Mouse (Mus musculus): ENCODE measurements around the gene Tor1aip1.

Tor1aip1 gene

DNA sequence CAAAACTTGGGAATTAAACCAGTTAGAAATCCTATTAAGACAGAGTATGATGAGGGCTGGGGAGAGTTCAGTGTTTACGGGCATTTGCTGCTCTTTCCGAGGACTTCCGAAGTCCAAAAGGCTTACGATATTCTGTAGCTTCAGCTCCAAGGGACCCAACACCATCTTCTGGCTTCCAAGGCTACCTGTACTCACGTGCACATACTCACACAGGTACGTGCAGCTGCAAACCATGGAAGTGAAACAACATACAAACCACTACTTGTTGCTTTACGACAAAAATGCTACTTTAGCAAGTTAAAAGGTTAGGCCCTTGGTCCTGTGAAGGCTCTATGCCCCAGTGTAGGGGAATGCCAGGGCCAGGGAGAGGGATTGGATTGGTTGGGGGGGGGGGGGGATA lies 2.4 kb downstream of the Tor1aip1 start:
- no peak for DNase-seq (ENCODE audit: low spot score in 2 of 2)

DNA sequence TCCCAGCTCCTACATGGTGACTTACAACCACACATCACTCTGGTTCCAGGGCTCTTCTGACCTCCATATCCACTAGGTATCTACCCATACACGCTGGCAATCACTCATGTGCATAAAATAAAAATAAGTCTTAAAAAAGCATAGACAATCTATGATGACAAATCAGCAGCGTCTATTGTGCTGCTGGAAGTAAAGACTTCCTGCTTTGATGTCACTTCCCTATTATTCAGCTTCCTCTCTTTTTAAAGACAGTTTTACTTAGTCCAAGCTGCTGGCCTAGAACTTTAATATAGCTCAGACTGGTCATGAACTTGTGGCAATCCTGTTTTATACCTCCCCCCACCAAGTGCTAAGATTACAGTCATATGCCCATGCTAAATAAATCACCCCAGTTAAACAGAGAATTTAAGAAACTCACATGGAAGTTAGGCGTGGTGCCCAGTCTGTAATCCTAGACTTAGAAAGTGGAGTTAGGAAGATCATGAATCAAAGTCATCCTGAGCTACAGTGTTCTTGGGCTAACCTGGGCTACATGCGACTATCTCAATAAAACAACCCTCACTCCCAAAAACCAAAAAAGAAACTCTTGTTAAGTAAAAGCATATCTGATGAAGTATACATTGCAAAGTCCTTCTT lies 7.8 kb downstream of the Tor1aip1 start:
- no peak for DNase-seq (ENCODE audit: low spot score in 2 of 2)

GRCm38 (mm10) chr1:156027849-156028248 lies 8.4 kb downstream of the Tor1aip1 start:
- DNase-seq (ENCODE audit: low spot score in 2 of 2) = no peak

GRCm38 (mm10) chr1:156024831-156025503 lies 11.3 kb downstream of the Tor1aip1 start:
- no peak for DNase-seq (ENCODE audit: low spot score in 2 of 2)

DNA sequence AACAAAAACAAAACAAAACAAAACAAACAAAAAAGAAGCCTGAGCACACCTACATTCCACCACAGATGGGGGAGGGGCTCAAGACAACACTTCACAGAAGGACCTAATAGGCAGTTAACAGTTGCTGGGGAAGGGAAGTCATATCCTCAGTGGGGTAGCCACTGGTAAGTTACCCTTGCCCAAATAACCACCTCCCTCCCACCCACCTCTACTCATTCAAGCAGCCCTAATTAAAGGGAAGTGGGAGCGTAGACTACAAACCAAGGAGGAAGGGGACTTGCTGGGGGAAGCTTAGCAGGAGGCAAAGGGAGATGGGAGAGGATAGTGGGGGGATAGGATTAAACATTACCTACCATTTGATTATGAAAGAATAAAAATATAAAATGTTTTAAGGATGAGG lies 15.9 kb downstream of the Tor1aip1 start:
- DNase-seq (ENCODE audit: low spot score in 2 of 2) = no peak

- DNase-seq (ENCODE audit: low spot score in 2 of 2) = no peak
Measured at GRCm38 (mm10) chr1:156019800-156020199, 16.5 kb downstream of the Tor1aip1 start.

DNA sequence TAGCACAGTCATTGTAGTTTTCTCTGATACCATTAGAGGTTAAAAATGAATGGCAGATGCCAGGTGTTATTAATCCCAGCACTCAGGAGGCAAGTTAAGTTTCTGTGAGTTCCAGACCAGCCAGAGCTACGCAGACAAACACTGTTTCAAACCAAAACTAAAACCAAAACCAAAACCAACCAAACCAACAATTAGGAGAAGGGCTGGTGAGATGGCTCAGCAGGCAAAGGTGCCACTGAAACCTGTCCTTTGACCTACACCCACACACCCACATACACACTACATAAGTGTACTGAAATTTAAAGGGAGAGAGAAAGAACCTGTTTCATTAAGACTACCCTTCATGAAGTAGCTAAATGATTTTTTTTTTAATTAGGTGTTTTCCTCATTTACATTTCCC lies 27.3 kb downstream of the Tor1aip1 start:
- no peak for DNase-seq (ENCODE audit: low spot score in 2 of 2)

DNA sequence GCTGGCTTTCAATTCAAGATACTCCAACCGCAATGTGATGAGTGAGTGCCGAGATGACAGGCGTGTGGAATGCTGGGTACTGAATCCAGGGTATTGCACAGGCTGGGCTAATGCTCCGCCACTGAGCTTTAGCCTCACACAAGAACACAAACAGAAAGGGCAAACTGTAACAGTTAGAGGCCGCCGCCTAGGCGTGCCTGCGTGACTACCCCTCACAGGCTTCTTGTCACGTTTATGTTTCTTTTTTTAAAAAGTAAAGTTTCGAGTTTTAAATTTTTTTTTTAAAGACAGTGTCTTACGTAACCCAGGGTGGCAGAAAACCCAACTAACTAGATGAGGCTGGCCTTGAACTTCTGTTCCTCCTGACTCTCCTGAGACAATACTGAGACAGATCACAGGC lies 30.4 kb downstream of the Tor1aip1 start:
- no peak for DNase-seq (ENCODE audit: low spot score in 2 of 2)

- DNase-seq (ENCODE audit: low spot score in 2 of 2) = no peak
Measured at GRCm38 (mm10) chr1:156003201-156003935, 32.9 kb downstream of the Tor1aip1 start.

DNA sequence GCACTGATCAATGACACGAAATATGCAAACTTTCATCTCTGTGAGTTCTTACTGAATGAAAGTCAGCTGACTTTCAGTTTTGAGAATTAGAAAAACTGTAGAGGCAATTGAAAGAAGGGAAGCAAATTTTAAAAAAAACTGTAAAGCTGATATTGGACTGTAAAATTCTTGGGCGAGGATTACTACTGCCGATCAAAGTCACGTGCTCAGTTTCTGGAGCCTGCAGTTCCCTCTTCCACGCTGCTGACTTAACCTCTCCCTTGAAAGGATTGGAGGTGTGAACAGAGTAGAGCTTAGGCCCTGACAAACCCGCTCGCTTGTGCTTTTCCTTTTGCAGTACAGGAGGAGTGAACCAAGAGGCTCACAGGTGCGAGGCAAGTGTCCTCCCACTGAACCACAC lies 33.9 kb downstream of the Tor1aip1 start:
- DNase-seq (ENCODE audit: low spot score in 2 of 2) = no peak

DNA sequence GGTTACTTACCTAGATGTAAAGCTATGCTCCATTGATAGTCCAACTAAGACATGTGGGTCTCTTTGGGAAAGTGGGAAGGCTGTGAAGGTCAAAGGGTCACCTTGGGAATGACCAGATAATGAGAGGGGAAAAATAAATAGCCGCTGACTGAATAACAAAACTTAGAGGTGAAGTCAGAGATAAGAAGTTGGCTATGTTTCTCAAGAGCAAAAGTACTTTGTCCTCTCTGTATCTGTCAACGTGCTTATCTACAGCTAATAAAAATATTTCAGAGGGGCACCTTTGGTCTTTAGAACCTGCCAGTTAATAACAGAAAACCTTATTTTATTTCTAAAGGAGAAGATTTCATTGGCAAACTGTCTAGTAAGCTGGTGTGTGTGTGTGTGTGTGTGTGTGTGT lies 40.7 kb downstream of the Tor1aip1 start:
- DNase-seq (ENCODE audit: low spot score in 2 of 2) = no peak

GRCm38 (mm10) chr1:155994524-155994923 lies 41.8 kb downstream of the Tor1aip1 start:
- no peak for DNase-seq (ENCODE audit: low spot score in 2 of 2)

GRCm38 (mm10) chr1:155990391-155990790 lies 45.9 kb downstream of the Tor1aip1 start:
- DNase-seq (ENCODE audit: low spot score in 2 of 2) = no peak

DNA sequence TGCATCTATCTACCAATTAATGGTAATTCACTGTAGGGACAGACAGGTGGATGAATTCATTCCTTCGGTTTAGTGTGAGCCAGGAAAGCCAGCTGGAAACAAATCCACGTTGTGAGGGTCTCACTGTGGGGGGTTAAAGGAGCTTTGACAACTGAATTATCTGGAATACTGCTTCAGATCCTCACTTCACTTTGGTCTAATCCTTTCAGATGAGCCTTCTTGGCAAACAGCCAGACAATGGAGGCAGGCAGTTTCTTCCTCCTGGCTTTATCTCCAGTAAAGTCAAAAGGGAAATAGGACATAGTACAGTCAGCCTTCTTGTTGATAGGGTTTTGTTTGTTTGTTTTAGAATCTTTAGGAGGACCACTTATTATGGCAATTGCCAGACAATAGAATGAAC lies 46.9 kb downstream of the Tor1aip1 start:
- no peak for DNase-seq (ENCODE audit: low spot score in 2 of 2)

- no peak for DNase-seq (ENCODE audit: low spot score in 2 of 2)
Measured at GRCm38 (mm10) chr1:155987625-155988024, 48.7 kb downstream of the Tor1aip1 start.

DNA sequence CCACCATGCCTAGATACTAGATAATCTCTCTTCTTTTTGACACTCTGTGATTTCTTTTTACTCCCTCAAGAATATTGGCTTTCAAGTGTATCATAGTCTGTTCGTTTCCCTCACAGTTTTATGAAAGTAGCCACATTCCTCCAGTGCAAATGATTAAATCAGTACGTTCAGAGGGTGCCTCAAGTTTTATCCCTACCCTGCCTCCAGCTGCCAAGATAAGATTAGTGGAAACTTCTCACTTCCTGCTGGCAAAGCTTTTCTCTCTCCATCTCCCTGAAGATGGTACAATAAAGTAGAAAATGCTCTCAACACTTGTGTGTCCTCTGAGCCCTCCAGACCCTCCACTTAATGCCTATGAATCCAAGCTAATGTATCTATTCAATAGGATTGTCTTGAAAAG lies 61.3 kb downstream of the Tor1aip1 start:
- no peak for DNase-seq (ENCODE audit: low spot score in 2 of 2)

DNA sequence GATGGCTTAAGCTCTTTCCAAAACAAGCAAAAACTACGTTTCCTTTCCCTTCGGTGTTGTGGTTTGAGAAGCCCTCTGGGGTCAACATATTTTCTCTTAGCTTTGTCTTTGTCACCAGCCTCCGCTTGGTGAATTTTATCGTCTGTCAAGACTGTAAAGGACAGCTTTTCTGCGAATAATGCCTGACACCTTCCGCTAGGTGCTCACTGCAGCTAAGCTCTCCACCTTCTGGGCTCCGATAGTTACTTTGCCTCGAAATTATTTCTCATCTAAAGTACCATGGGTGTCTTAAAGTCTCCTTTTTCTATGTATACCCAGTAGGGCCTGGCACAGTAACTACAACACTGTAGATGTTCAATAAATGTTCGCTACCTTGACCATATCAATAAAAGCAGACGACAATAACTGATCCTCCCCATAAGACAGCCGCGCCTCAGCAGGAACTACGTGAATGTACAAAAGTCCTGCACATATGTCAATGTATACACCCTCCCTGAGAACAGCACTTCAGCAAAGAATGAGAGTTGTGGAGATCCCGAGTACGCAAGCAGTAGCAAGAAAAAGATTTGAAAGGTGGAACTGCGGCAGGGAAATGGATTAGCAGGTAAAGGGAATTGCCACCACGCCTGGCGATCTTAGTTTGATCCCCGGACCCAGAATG lies 62.4 kb downstream of the Tor1aip1 start:
- no peak for DNase-seq (ENCODE audit: low spot score in 2 of 2)

DNA sequence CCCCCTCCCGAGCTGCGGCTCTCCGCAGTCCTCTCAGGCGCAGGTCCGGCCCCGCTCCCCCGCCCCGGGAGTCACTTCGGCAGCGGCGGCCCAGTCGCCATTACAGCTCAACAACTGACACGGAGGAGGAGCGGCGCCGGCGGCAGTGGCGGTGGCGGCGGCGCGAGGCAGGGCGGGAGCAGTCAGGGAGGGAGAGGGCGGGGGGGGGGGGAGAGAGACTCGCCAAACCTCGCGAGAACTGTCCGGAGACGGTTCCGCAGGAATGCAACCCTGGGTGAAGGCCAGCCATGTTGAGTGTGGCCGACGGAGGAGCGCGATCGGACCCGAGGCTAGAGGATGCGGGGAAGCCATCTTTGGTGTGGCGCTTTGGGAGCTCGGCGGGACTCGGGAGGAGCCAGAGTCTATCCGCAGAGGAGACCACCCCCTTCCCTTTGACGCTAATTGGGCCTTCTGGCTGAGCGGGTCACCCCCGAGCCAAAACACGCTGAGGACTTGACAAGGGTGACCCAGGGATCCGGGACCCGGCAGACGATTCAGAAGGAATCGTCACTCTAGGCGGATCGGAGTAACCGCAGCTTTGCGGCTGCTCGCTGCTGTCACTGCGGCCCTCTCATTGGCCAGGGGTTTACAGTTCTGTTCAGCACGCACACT lies 63.1 kb downstream of the Tor1aip1 start, which contains the start of gene Cep350:
Cep350 (minus strand) TSS at position 188 of the 651 bp plus-strand sequence.
- DNase-seq (ENCODE audit: low spot score in 2 of 2) = peak; percentile 96 to 97

DNA sequence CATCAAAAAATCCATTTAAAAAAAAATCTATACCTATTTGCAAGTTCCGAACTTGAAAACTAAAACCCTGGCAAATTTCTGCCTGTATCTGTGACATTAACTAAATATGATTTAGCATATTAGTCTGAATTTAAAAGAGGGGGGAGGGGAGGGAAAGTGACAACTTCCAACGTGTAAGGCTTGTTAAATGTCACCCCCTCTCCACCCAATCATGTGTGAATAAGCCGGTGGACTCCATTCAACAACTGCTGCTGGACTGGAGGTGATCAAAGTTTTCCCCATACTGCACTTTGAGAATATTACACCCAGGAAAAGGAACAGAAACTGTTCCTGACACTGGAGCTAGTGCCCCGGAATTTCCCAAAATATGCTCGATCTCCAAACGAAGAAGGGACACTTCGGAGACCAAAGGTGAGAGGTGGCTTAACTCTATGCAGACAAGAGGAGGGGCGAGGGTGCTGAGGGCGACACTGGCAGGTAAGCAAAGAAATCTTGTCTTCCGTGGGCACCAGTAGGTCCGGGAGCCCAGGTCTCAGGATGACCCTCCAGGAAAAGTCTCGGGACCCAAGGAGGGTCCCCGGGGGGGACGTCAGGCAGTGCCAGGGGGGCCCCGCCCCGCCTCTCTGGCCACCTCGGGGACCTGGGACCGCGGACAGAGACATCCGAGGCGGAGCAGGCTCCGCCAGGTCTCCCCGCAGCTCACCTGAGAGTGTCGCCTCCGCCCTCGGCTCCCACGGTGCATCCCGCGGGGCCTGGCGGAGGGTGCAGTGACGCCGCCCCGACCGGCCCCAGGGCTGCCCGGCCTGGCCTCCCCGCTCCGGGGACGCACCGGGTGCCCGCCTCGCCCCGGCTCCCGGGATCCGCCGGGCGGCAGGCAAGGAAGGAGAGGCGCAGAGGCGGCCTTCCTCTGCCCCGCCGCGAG lies 63.9 kb downstream of the Tor1aip1 start:
- DNase-seq (ENCODE audit: low spot score in 2 of 2) = no peak
